Mouse (Mus musculus) heart, embryonic 14.5 days (tissue): ENCODE results near the gene Ptpn6. TPM values are rescaled to one million over a fixed set of nuclear protein-coding genes. Genes with fewer than 3 reads are reported as not detected.
A peak's percentile ranks its signal among the peaks of the same experiment; 100 is the strongest.

ENCODE experiments used
- ATAC-seq: fragments of 200-750 bp; cut with Nextera tagmentation; 2 replicates; pipeline ENCODE4 v1.8.0; 2017; ENCODE audit warnings: low read depth, moderate TSS enrichment; ENCODE audit not compliant: insufficient number of reproducible peaks, insufficient read depth, low FRiP score
- H3K27ac ChIP-seq, 2 experiments: fragments of 200-500 bp in 1 of 2; fragments of 300-500 bp in 1 of 2; sonication (generic) in 1 of 2; replicated peaks in 1 of 2; 2 replicates each; pipeline ENCODE4 v1.5.1; 2012 to 2014; ENCODE audit warnings: low read depth in 2 of 2, low read length in 2 of 2, control low read depth in 1 of 2, mild to moderate bottlenecking in 1 of 2, mixed read lengths in 1 of 2; ENCODE audit not compliant: control insufficient read depth in 1 of 2, insufficient read depth in 1 of 2
- H3K27me3 ChIP-seq: fragments of 300-500 bp; sonication (generic); 2 replicates; pipeline ENCODE4 v1.6.1; 2014; ENCODE audit warnings: mild to moderate bottlenecking, low read length, control low read depth; ENCODE audit not compliant: control insufficient read depth, insufficient read depth
- H3K36me3 ChIP-seq: fragments of 300-500 bp; sonication (generic); 2 replicates; pipeline ENCODE4 v1.6.1; 2014; ENCODE audit warnings: mild to moderate bottlenecking, control low read depth, low read length, mixed read lengths; ENCODE audit not compliant: control insufficient read depth, insufficient read depth
- H3K4me1 ChIP-seq, 2 experiments: fragments of 200-500 bp in 1 of 2; fragments of 300-500 bp in 1 of 2; sonication (generic) in 1 of 2; 2 replicates each; pipeline ENCODE4 v1.6.1; 2012 to 2014; ENCODE audit warnings: low read length in 2 of 2, control low read depth in 1 of 2, mixed read lengths in 1 of 2; ENCODE audit not compliant: control insufficient read depth in 2 of 2, insufficient read depth in 2 of 2
- H3K4me2 ChIP-seq: fragments of 300-500 bp; sonication (generic); 2 replicates; pipeline ENCODE4 v1.6.1; 2014; ENCODE audit warnings: mild to moderate bottlenecking, low read length
- H3K4me3 ChIP-seq, 2 experiments: fragments of 200-500 bp in 1 of 2; fragments of 300-500 bp in 1 of 2; sonication (generic) in 1 of 2; 2 replicates each; pipeline ENCODE4 v1.5.1; 2012 to 2014; ENCODE audit warnings: low read length in 2 of 2, mild to moderate bottlenecking in 2 of 2, control low read depth in 1 of 2, low read depth in 1 of 2, moderate library complexity in 1 of 2; ENCODE audit not compliant: control insufficient read depth in 1 of 2, insufficient read depth in 1 of 2
- H3K9ac ChIP-seq: fragments of 300-500 bp; sonication (generic); 2 replicates; pipeline ENCODE4 v1.6.1; 2014; ENCODE audit warnings: mild to moderate bottlenecking, low read length
- H3K9me3 ChIP-seq: fragments of 300-500 bp; sonication (generic); 2 replicates; pipeline ENCODE4 v1.6.1; 2016; ENCODE audit warnings: low read length, control low read depth; ENCODE audit not compliant: control insufficient read depth
- WGBS: fragments of 180-500 bp; shearing (Covaris S2); extraction: QIAGEN DNeasy Blood & Tissue Kit; methylation state at CpG from one replicate; pipeline ENCODE4 v1.1.7; 2014; 5-methylcytosine and 5-hydroxymethylcytosine counted together
- polyA plus RNA-seq: library from polyadenylated mRNA; unstranded; fragments of >200 nt; fragmentation: Nextera tagmentation; extraction: Ambion mirVana; gene quantifications from 2 replicates; pipeline ENCODE4 v1.2.1, GENCODE M21; 2014

Ptpn6 gene
- polyA plus RNA-seq, 1 experiment from 2014 or later: 4.9 TPM

- WGBS: 69% methylated on average over 8 of the region's 8 CpGs
Measured at GRCm38 (mm10) chr6:124701338-124701737, 37.2 kb downstream of the Ptpn6 start.

DNA sequence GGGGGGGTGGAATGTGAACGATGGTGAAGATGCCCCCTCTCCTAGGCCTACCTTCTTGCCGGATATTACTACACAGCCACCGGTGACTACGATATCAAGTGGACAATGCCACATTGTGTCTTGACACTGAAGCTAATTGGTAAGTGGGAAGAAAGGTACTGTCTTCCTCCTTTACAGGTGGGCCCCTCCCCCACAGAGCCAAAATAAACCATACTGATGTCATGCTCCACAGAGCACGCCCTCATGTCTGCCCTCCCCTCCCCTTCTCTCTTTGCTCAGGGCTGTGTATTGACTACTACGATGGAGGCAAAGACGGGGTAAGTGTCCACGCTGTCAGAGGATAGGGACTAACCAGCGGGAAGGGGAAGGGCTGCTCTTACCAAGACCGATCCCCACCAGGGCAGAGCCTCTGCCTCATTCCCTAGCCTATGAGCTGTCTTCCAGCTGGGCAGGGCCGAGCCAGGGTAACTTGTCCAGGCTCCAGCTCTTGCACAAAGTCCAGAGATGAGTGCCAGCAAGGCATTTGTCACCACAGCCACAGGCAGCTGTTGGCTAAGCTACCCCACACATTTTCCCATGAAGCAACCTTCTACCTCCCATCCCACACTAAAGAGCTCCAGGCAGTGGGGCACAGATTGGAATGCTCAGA is 38.4 kb downstream of the Ptpn6 start:
- Histone ChIP-seq H3K27ac (0 out of 4 replicates have a peak overlapping the region, but pooled peaks of 1 of the 2 experiments have one; percentile 35), H3K27me3 (no peaks in the 10 kb centered on the region), H3K4me1 (peaks cover 0 to 2% of the 10 kb centered on the region in 2 experiments; a peak in 2 of 4 replicates), H3K4me3 (no peak overlapping the region), H3K36me3 (peaks cover 65% of the 10 kb centered on the region), H3K9me3 (no peaks in the 10 kb centered on the region), H3K4me2 (no peak overlapping the region), H3K9ac (no peak overlapping the region)
- ATAC-seq: 0 out of 2 replicates have a peak, but pooled peaks have one; percentile 19
- WGBS: 66% methylated on average over 11 of the region's 11 CpGs

More at GRCm38 (mm10) chr6:124701338-124701737, 37.2 kb downstream of the Ptpn6 start:
- no peak overlapping the region for H3K4me2 ChIP-seq
- no peak overlapping the region for H3K9ac ChIP-seq
- peaks cover 2 to 3% of the 10 kb centered on the region in 2 experiments; a peak in 2 of 4 replicates for H3K4me1 ChIP-seq
- H3K9me3 ChIP-seq: no peaks in the 10 kb centered on the region
- H3K36me3 ChIP-seq: peaks cover 77% of the 10 kb centered on the region
- ATAC-seq: no peak
- H3K4me3 ChIP-seq: no peak overlapping the region
- H3K27me3 ChIP-seq: no peaks in the 10 kb centered on the region
- H3K27ac ChIP-seq: no peak overlapping the region

DNA sequence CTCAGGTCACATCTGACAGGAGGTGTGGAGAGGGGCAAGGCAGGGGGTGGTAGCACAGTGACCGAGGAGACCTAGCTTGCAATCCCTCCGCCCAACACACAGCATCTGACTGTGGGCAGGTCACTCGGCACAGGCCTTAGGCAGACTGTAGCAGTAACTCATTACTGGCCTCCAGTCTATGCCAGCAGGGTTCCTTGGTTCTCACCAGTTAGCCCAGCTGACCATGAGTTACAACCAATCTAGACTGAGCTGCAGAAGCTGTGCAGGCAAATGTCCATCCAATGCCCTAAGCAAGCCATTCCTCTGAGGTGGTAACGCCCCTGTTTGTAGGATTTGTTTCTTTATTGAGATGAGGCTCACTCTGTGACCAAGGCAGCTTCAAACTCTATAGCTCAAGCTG is 39.1 kb downstream of the Ptpn6 start:
- H3K27ac ChIP-seq: no peak overlapping the region
- no peak overlapping the region for H3K9ac ChIP-seq
- WGBS: 83% methylated on average over 4 of the region's 4 CpGs
- peaks cover 5 to 6% of the 10 kb centered on the region in 2 experiments for H3K4me1 ChIP-seq
- peaks cover 58% of the 10 kb centered on the region for H3K36me3 ChIP-seq
- H3K27me3 ChIP-seq: no peaks in the 10 kb centered on the region
- H3K9me3 ChIP-seq: no peaks in the 10 kb centered on the region
- H3K4me3 ChIP-seq: no peak overlapping the region
- ATAC-seq: no peak
- H3K4me2 ChIP-seq: no peak overlapping the region

DNA sequence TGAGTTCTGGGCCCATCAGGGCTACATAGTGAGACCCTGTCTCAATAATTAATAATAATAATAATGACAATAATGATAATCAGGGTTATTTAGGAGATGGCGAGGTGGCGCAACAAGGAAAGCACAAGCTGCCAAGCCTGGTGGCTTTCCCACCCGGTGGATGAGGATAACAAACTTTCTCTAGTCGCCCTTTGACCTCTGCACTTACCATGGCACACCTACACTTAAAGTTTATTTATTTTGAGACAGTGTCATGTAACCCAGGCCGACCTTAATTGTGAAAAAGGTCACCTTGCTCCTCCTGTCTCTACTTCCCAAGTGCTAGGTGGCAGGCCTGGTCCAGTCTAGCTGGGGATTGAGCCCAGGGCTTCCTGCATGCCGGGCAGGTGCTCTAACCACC is 39.8 kb downstream of the Ptpn6 start:
- no peak overlapping the region for H3K4me2 ChIP-seq
- H3K4me1 ChIP-seq: peaks cover 12% of the 10 kb centered on the region in 2 experiments
- H3K27ac ChIP-seq: no peak overlapping the region
- H3K9ac ChIP-seq: no peak overlapping the region
- no peaks in the 10 kb centered on the region for H3K27me3 ChIP-seq
- H3K4me3 ChIP-seq: no peak overlapping the region
- H3K36me3 ChIP-seq: peaks cover 51% of the 10 kb centered on the region
- ATAC-seq: no peak
- H3K9me3 ChIP-seq: no peaks in the 10 kb centered on the region
- 79% methylated on average over 6 of the region's 6 CpGs for WGBS

- WGBS: 83% methylated on average over 7 of the region's 7 CpGs
- Histone ChIP-seq H3K27ac (no peak overlapping the region), H3K9me3 (no peaks in the 10 kb centered on the region), H3K4me2 (no peak overlapping the region), H3K4me1 (peaks cover 14 to 20% of the 10 kb centered on the region in 2 experiments), H3K9ac (no peak overlapping the region), H3K4me3 (no peak overlapping the region), H3K36me3 (peaks cover 30% of the 10 kb centered on the region), H3K27me3 (no peaks in the 10 kb centered on the region)
- no peak for ATAC-seq
Measured at GRCm38 (mm10) chr6:124696441-124697150, 41.9 kb downstream of the Ptpn6 start.

DNA sequence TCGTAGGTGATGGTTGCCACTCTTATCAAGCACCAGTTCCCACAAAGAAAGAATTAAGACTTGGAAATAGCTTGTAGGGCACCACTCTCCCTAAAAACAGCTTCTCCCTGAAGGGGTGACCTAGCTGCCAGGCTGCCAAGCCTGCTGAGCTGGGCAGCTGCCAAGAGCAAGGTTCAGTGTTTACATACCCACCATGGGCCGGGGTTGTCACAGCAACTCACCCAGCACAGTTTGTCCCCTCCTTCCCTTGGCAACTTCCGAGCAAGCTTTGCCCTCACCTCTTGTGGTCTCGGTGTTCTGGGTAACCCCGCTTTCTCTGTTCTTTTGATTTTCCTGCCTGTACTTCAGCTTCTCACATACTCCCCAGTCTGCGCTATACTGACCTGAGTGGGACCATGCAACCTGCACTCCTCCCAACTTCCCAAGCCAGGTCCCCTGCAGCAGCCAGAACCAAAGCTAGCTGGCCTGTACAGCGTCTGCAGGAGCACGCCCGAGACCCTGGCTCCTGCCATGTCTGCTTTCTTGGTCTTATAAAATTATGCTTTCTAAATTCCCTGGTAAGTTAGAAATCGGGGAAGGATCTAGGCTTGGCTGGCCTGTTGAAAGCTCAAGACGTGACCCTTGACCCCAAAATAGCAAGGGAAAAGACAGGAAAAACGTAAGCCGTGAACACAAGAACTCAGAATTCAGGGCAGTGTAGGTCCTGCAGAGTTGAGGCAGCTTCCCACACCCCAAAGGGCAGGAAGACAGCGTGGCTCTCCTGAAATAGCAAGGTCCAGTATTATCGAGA is 44.2 kb downstream of the Ptpn6 start:
- H3K9ac ChIP-seq: no peak overlapping the region
- peaks cover 12 to 20% of the 10 kb centered on the region in 2 experiments for H3K4me1 ChIP-seq
- no peak overlapping the region for H3K4me3 ChIP-seq
- H3K36me3 ChIP-seq: peaks cover 14% of the 10 kb centered on the region
- H3K27me3 ChIP-seq: no peaks in the 10 kb centered on the region
- H3K27ac ChIP-seq: peak overlapping the region; percentile 35 to 47; a peak in 2 of 4 replicates
- WGBS: 72% methylated on average over 15 of the region's 15 CpGs
- peak; percentile 19; the same call in 1 of the 2 replicates for ATAC-seq
- H3K9me3 ChIP-seq: no peaks in the 10 kb centered on the region
- H3K4me2 ChIP-seq: no peak overlapping the region

GRCm38 (mm10) chr6:124693243-124693981 is 45.1 kb downstream of the Ptpn6 start:
- H3K9ac ChIP-seq: no peak overlapping the region
- no peaks in the 10 kb centered on the region for H3K9me3 ChIP-seq
- peaks cover 12 to 20% of the 10 kb centered on the region in 2 experiments for H3K4me1 ChIP-seq
- 70% methylated on average over 15 of the region's 15 CpGs for WGBS
- no peak overlapping the region for H3K4me2 ChIP-seq
- no peak overlapping the region for H3K4me3 ChIP-seq
- peaks cover 6% of the 10 kb centered on the region; the same call in 1 of the 2 replicates for H3K36me3 ChIP-seq
- peak overlapping the region in 1 of 2 experiments; percentile 47; a peak in 2 of 4 replicates for H3K27ac ChIP-seq
- H3K27me3 ChIP-seq: no peaks in the 10 kb centered on the region
- no peak for ATAC-seq
